Mouse (Mus musculus) frontal cortex, postnatal 25 days (tissue): ENCODE measurements around the gene Gucy1a1.
"Not testable (repeated sequence)": the region's sequence is repeated elsewhere in the genome, so short reads cannot be mapped to it uniquely, and the experiment has no call there.

Experiments
- DNase-seq, 2 experiments: peaks; one replicate each; pipeline ENCODE4 v3.0.0; 2022; ENCODE audit warnings: low spot score in 2 of 2

Gene Gucy1a1

GRCm38 (mm10) chr3:82145126-82145901 lies at the start of gene Gucy1a1:
TSS of gene Gucy1a1 (minus strand) at chr3:82145789.
- DNase-seq: peak; percentile 21 to 36

DNA sequence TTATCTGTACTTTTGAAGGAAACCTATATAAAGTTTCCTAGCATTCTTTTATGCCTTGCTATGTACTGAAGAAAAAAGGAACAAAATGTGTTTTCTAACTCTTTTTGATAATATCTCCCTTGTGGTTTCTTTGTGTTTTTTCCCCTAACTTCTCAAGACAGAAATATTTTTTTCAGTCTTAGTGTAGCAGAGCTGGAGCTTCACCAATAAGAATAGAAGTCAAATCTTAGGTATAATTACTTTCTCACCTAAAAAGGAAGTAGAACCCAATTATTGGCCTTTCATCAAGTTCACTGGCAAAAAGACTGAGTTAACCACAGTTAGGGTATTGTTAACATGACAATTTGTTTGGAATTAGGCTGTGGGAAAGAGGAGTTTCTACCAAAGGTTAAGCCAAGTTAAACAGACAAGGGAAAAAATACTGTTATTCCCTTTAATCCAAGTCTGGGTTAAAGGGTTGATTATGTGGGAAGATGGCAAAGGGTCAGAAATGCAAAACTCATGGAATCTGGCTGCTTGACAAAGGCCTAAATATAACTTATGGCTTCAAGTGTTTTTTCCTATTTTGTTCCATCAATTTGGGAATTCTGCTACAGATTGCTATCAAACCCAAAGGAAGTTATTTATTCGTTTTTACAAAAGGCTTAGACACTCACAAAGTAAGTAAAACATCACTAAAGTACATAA lies 46.1 kb upstream of the Gucy1a1 start:
- DNase-seq: no peak

GRCm38 (mm10) chr3:82185626-82186025 lies 40.0 kb upstream of the Gucy1a1 start:
- peak; percentile 3 to 15 for DNase-seq

- DNase-seq: no peak
These were observed 35.9 kb upstream of the Gucy1a1 start for GRCm38 (mm10) chr3:82181500-82181899.

DNA sequence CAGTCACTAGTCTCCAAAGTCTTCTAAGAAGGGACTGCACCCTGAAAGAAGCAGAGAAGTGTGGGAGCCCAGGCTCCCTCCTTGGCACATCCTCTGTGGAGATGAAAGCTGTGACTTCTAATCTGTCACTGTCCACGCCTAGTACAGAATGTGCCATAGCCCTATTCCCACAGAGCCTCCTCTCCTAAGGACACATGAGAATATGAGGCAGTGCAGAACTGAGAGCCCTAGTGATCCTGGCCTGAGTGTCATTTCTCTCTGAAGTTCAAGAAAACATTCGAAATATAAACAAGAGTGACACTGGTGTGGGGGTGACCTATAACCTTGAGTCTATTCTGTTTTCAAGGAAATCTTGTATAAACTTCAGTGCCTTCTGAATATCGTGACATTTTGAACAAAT lies 34.7 kb upstream of the Gucy1a1 start:
- DNase-seq: no peak

DNA sequence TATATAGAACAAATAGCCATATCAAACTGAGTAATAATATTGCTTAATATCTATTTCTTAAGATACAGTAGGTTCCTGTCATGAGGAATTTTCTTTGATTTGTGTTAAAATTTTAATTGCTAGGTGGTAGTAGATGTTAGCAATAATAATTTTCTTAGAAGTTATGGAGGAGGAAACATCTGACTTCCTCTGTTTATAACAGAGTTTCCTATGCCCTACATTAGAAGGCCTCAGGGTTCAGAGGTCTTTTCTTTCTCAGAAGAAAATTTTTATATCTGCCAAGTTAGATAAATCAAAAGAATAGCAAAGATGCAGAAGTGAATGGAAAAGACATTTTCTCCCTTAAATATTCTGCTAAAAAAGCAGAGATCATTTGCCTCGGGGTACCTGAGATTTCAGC lies 29.9 kb upstream of the Gucy1a1 start:
- no peak for DNase-seq

- DNase-seq: no peak
These were observed 21.5 kb upstream of the Gucy1a1 start for GRCm38 (mm10) chr3:82167064-82167463.

GRCm38 (mm10) chr3:82165937-82166336 lies 20.3 kb upstream of the Gucy1a1 start:
- DNase-seq: no peak

DNA sequence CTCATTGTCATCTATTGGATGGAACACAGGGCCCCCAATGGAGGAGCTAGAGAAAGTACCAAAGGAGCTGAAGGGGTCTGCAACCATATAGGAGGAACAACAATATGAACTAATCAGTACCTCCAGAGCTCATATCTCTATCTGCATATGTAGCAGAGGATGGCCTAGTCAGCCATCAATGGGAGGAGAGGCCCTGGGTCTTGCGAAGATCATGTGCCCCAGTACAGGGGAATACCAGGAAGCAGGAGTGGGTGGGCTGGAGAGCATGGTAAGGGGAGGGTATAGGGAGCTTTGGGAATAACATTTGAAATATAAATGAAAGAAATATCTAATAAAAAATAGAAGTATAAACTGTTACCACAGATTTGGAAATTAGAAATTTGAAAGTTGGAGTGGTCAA lies 17.4 kb upstream of the Gucy1a1 start:
- DNase-seq: not testable (repeated sequence)

- no peak for DNase-seq
These were observed 389 bp upstream of the Gucy1a1 start for GRCm38 (mm10) chr3:82145978-82146377.

DNA sequence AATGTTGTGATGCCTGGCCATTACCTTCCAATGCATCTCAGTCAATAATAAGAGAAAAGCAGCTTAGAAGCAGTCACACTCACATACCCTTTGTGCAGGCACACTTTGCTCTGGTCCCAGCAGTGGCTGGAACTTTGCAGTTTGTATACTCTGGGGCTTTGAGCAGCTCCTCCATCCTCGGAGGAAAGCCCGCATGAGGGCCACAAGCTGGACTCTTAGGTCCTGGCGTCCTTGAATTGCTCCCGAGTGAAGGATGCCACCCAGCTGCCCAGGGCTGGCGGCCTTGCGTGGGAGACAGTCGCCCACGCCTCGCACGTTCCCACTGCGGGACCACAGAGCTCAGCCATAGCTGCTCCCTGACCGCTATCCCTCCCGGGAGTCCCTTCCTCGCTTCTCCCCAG lies 864 bp downstream of the Gucy1a1 start:
- DNase-seq: peak in 1 of 2 experiments; percentile 21

DNA sequence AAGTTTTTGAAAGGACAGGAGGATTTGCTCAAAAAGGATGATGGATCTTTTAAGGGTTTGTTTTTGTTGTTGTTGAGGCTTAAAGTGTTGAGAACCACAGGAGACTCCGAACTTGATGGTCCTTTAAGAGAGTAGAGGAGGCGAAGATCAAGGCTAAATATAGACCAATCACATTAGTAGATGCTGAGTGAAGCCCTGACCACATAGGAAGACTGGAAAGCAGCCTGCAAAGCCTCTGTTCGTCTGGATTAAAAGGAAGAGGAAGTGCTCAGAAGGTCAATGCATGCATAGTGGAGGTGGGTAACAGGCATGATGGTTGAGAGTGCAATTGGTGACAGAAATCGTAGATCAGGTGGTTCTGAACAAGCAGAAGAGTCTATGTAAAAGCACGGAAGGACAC lies 4.8 kb downstream of the Gucy1a1 start:
- DNase-seq: no peak

DNA sequence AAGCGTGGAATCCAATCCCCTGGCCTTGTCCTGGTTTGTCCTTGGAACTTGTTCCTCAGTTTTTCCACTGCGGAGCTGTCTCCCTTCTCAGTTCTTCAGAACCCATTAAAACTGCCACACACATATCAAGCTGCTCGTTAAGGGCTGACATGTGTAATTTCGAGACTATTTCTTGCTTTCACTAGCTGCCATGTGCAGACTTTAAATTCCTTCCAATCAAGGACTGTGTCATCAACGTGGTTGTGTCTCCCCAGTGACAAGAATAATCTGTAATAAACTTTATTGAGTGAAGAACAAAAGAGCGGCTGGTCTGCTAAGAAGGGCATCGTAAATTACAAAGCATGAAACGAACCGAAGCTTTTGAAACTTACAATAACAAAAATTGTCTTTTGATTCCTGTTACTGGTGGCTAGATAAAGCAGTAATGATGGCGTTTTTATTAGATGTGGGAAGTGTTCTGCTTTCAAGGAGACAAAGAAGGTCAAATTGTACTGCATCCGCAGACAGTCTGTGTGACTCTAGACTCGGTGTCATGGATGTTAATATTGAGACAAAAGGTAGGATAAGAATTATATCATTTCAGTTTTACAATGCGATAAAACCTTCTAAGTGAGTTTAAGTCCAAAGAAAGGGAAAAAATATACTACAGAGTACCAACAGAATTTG lies 7.5 kb downstream of the Gucy1a1 start:
- DNase-seq: no peak

GRCm38 (mm10) chr3:82135483-82135882 lies 10.1 kb downstream of the Gucy1a1 start:
- DNase-seq: no peak

GRCm38 (mm10) chr3:82129258-82129657 lies 16.3 kb downstream of the Gucy1a1 start:
- DNase-seq: no peak

DNA sequence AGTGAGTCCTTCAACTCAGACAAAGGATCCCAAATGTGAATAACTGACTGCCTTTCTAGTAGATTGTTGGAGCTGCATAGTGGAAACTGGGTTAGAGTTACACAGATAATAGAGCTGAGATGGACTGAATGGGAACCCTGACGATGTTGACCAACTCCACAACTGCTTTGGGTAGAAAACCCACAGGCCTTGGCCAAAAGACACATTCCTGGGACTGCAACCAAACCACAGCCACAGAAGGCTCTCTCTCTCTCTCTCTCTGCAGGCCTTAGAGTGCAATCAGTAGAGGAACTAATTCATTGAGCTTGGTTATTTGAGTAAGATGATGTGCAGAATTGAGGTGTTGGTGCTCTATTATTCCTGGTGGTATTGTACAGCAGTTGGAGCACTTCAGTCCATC lies 21.0 kb downstream of the Gucy1a1 start:
- no peak for DNase-seq

- no peak for DNase-seq
These were observed 26.7 kb downstream of the Gucy1a1 start for GRCm38 (mm10) chr3:82118916-82119315.

DNA sequence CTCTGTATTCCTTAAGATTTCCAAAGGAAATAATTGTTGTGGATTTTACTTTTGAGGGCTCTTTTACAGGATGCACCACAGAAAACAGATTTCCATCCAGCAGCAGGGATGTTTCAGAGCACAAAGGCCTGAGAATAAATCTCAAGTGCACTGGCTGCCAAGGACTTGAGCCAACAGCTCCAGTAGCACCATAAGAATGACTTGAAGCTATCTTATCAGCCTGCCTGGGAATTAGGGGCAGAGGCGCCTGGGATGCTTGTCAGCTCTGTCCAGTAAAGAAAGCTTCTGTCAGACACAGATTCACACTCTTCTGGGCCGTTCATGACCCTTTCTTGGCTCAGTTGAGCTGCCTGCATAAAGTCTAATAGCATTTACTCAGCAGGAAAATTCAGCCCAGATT lies 33.1 kb downstream of the Gucy1a1 start:
- no peak for DNase-seq

DNA sequence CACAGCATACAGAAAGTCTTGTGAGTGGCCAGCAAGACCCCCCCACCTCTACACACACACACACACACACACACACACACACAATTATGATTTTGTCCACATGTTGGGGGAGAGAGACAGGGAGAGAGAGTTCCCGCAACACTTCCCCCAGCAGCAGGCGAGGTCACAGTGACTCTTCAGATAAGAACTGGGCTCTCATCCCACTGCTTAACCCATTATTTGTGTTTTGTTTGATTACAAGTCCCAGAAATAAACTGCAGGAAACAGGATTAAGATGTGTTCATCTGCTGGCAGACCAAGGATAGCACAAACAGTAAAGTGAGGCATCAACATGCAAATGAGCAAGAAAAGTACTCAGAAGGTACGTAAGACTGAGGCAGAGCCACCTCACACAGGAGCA lies 33.6 kb downstream of the Gucy1a1 start:
- no peak for DNase-seq

DNA sequence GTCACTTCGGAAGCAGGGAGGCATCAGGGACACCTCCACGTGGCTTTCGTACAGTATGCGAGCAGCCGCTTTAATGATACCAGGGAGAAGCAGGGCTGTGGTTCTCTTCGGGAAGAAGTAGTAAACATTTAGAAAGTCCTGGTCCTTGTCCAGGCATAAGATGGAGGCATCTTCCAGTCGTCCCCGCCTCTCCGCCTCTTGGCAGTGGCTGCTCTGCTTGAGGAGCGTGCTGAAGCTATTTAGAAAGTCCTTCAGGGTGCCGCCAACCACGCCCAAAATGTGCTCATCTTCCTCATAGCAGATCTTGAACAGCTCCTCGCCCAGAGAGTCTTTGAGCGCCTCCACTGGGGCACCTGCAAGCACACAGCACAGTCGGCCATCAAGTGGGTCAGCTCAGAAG lies 36.6 kb downstream of the Gucy1a1 start:
- DNase-seq: no peak

DNA sequence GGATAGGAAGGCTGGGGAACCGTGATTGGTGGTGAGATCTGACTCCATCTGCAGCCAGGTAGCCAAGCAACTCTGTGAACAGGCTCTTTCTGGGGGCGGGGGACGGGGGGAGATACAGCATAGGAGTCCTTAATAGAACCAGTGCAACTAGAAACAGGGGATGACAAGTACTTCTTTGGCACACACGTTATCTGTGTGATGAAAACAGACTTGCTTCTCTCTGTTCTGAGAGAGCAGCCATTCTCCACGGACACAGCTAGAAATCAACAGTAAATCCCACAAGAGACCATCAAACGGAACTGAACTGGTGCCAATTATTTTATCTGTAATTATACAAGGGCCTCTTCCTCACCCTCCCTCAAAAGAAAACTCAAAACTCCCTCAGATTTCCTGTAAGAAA lies 41.4 kb downstream of the Gucy1a1 start:
- no peak for DNase-seq

DNA sequence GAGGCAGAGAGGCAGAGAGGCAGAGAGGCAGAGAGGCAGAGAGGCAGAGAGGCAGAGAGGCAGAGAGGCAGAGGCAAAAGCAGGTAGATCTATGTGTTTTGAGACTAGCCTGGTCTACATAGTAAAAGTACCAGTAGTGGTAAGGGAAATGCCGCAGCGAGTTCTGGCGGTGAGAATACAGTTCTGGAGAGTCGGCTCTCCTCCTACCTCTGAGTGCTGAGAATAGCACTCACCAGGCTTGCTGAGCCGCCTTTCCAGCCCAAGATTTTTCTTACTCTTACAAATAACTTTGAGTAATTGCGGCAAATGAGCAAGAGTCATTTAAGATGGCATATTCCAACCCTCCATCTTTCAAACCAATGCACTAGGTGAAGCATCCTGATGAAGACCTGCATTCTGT lies 46.5 kb downstream of the Gucy1a1 start:
- no peak for DNase-seq

DNA sequence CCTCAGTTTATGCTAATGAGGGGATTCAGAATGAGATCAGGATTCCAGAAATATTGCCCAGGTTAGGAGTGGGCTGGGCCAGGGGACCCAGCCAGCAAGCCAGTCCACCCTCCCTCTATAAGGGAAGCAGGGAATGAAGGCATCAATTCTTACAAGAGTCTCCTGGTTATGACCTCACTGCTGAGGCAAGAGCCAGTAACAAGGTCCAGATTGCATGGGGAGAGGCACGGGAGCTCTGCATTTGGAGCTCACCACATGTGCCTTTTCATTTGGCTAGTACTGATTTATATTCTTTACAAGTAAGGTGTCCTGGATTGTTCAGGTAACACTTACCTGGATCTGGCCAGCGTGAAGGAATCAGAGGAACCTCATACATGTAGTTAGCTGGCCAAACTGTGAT lies 48.8 kb downstream of the Gucy1a1 start:
- DNase-seq: no peak
